Mouse (Mus musculus): ENCODE data around the gene Stt3a. TPM values are rescaled to one million over a fixed set of nuclear protein-coding genes. Genes with fewer than 3 reads are reported as not detected.
A peak's percentile ranks its signal among the peaks of the same experiment; 100 is the strongest.

Gene Stt3a
- 129 and 142 TPM in 2 replicates for polyA plus RNA-seq (2015; fragmentation: Nextera tagmentation; extraction: Ambion mirVana)

DNA sequence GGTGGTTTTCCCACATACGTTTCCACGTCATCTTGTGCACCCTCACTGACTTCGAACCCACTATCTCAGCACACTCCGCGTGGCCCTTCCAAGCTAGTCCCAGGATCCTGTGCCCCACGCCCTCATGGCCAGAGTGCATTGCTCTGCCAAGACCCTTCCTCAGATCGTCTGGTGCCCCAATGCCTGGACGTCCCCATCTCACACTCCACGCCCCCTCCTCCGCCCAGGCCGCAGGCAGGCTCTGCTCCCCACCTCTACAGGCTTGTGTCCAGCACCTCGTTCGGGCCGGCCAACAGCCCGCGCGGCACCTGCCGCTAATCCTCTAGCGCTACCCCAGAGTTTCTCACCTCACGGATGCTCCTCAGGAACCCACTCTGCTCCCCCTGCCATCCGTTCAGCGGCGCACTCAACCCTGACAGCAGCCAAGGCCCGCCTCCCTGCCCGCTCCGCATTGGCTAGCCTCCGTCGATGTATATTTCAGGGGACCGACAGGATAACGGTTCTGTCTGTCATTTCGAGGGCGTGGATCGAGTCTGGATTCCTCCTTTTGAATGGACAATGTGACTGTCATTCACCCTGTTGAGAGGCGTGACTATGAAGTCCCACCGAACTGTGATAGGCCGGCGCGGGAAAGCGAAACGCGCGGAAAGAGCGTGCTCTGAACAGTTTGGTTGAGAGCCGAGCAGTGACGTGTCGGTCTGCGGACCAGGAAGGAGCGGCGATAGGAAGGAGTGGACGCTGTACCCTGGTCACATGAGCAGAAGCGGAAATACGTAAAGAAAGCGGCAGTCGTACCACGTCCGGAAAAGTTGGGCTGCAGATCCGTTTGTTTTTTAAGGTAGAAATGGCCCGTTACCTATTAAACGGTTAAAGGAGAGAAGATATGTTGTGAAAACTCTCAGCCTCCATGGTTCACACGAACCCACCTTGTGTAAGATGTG, at the start of gene Stt3a:
Gene Stt3a, minus strand, starts transcription at position 477 of the 941 bp plus-strand sequence.
- WGBS: under 1% methylated on average over 60 of the region's 60 CpGs
- Histone ChIP-seq H3K9ac (peak within 1 kb of the TSS; percentile 92), H3K4me3 (peak within 1 kb of the TSS; percentile 95), H3K4me1 (replicated peaks) (peaks cover 17% of the 10 kb centered on the region), H3K9me3 (replicated peaks) (no peaks in the 10 kb centered on the region), H3K27me3 (no peaks in the 10 kb centered on the region), H3K36me3 (peaks cover 22% of the 10 kb centered on the region), H3K4me2 (peak within 1 kb of the TSS; percentile 84), H3K27ac (peak within 1 kb of the TSS; percentile 93)
- ATAC-seq (replicated peaks; ENCODE audit: insufficient number of reproducible peaks, insufficient read depth, low FRiP score, low read depth): peak; percentile 100

DNA sequence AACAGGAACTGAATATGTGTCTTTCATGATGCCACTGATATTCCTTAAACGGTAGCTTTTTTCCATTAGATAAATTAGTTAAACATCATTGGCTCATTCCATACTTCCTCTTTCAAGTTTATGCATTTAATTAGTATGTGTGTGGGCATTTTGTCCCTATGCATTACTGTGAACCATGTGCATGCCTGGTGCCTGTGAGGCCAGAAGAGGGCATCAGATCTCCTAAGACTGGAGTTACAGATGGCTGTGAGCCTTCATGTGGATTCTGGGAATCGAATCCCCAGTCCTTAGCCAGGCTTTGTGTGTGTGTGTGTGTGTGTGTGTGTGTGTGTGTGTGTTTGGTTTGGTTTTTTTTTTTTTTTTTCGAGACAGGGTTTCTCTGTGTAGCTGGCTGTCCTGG, 47.0 kb upstream of the Stt3a start:
- no peak for ATAC-seq (replicated peaks; ENCODE audit: insufficient number of reproducible peaks, insufficient read depth, low FRiP score, low read depth)
- Histone ChIP-seq H3K27me3 (no peaks in the 10 kb centered on the region), H3K27ac (no peak overlapping the region), H3K4me2 (no peak overlapping the region), H3K9me3 (replicated peaks) (no peaks in the 10 kb centered on the region), H3K36me3 (no peaks in the 10 kb centered on the region), H3K9ac (no peak overlapping the region), H3K4me3 (no peak overlapping the region), H3K4me1 (replicated peaks) (no peaks in the 10 kb centered on the region)
- WGBS: 59% methylated on average over 2 of the region's 3 CpGs

DNA sequence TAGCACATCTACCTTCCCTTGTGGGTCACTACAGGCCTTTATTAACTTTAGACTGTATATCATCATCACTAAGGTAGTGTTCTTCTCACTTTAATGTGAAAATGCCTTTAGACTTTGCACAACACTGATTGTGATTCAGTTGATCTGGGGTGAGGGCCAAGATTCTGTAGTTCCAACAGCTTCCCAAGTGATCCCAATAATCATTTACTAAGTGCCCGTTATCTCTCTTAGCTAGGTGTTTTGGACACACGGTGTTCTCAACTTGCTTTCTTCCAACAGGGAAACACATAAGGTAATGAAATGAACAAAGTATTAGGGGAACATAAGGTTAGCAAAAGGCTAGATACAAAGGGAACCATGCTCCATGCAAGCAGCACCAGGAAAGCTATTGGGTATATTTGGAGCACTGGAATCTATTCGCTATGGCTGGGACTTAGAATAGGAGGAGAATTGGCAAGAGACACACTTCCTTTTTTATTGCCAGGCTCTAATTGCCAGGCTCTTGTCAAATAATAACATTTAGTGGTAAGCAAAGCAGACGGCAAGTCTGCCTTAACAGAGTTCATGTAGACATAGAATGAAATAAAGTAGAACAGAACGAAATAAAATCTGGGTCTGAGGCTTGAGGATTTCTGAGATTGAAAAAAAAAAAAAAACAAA, 40.8 kb upstream of the Stt3a start:
- no peak overlapping the region for H3K9ac ChIP-seq
- WGBS: 71% methylated on average over 5 of the region's 5 CpGs
- no peak overlapping the region for H3K27ac ChIP-seq
- no peaks in the 10 kb centered on the region for H3K9me3 ChIP-seq (replicated peaks)
- no peak overlapping the region for H3K4me3 ChIP-seq
- H3K36me3 ChIP-seq: no peaks in the 10 kb centered on the region
- H3K4me2 ChIP-seq: no peak overlapping the region
- ATAC-seq (replicated peaks; ENCODE audit: insufficient number of reproducible peaks, insufficient read depth, low FRiP score, low read depth): no peak
- H3K27me3 ChIP-seq: no peaks in the 10 kb centered on the region
- H3K4me1 ChIP-seq (replicated peaks): no peaks in the 10 kb centered on the region

- no peaks in the 10 kb centered on the region for H3K4me1 ChIP-seq (replicated peaks)
- H3K9ac ChIP-seq: no peak overlapping the region
- H3K9me3 ChIP-seq (replicated peaks): no peaks in the 10 kb centered on the region
- H3K27ac ChIP-seq: no peak overlapping the region
- H3K4me3 ChIP-seq: no peak overlapping the region
- H3K27me3 ChIP-seq: no peaks in the 10 kb centered on the region
- no peaks in the 10 kb centered on the region for H3K36me3 ChIP-seq
- H3K4me2 ChIP-seq: no peak overlapping the region
- no peak; the same call in 1 of the 2 replicates for ATAC-seq (replicated peaks; ENCODE audit: insufficient number of reproducible peaks, insufficient read depth, low FRiP score, low read depth)
- 87% methylated on average over 3 of the region's 3 CpGs for WGBS
Observed at GRCm38 (mm10) chr9:36805256-36805975, 37.9 kb upstream of the Stt3a start.

DNA sequence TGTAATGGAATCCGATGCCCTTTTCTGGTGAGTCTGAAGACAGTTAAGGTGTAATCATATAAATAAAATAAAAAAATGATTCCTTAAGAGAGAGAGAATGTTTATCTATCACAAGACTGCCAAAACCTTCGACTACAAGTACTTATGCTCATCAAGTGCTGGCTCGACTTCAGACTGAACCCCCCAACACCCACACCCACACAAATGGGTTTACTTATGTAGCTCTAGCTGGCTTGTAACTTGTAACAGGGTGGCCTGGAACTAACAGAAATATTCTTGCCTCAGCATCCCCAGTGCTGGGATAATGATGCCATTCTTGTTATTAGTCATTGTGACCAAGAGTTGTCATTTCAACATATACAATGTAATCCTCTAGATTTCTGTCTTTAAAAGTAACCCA, 36.4 kb upstream of the Stt3a start:
- H3K9ac ChIP-seq: no peak overlapping the region
- 77% methylated on average over 3 of the region's 3 CpGs for WGBS
- no peaks in the 10 kb centered on the region for H3K36me3 ChIP-seq
- H3K9me3 ChIP-seq (replicated peaks): no peaks in the 10 kb centered on the region
- no peak overlapping the region for H3K4me2 ChIP-seq
- no peak for ATAC-seq (replicated peaks; ENCODE audit: insufficient number of reproducible peaks, insufficient read depth, low FRiP score, low read depth)
- no peak overlapping the region for H3K4me3 ChIP-seq
- no peak overlapping the region for H3K27ac ChIP-seq
- H3K4me1 ChIP-seq (replicated peaks): no peaks in the 10 kb centered on the region
- H3K27me3 ChIP-seq: no peaks in the 10 kb centered on the region

DNA sequence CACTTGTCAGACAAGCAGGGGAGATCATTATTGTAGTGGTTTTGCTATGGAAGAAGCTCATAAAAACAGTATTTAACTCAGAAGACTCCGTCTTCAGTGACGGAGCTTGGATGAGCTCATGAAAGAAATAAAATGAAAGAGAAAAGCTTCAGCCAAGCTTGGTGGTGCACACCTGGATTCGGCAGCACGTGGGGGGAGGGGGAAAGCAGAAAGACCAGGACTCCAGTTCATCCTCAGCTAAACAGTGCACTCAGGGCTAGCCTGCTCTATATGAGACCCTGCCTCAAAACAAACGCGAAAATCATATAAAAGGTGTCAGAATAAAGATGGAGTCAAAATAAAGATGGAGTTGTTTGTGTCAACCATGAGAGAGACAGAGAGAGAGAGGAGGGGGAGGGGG, 35.9 kb upstream of the Stt3a start:
- ATAC-seq (replicated peaks; ENCODE audit: insufficient number of reproducible peaks, insufficient read depth, low FRiP score, low read depth): no peak
- H3K27ac ChIP-seq: no peak overlapping the region
- 66% methylated on average over 6 of the region's 6 CpGs for WGBS
- no peaks in the 10 kb centered on the region for H3K36me3 ChIP-seq
- H3K4me2 ChIP-seq: no peak overlapping the region
- no peaks in the 10 kb centered on the region for H3K4me1 ChIP-seq (replicated peaks)
- H3K4me3 ChIP-seq: no peak overlapping the region
- H3K9ac ChIP-seq: no peak overlapping the region
- H3K27me3 ChIP-seq: no peaks in the 10 kb centered on the region
- H3K9me3 ChIP-seq (replicated peaks): no peaks in the 10 kb centered on the region

DNA sequence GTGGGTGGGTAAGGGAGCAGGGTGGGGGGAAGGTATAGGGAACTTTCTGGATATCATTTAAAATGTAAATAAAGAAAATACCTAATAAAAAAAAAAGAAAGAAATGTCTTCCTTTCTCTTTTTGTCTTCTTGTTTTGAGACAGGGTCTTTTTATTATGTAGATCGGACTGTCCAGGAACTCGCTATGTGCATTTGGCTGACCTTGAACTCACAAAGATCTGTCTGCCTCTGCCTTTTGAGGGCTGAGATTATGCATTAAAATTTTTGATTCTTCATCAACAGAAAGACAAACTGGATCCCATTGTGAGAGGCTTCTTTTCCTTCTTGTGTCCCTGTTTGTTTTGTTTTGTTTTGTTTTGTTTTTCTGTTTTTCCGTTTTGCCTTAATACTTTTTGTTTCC, 35.5 kb upstream of the Stt3a start:
- no peaks in the 10 kb centered on the region for H3K36me3 ChIP-seq
- no peaks in the 10 kb centered on the region for H3K27me3 ChIP-seq
- H3K9ac ChIP-seq: no peak overlapping the region
- no peak overlapping the region for H3K27ac ChIP-seq
- H3K9me3 ChIP-seq (replicated peaks): no peaks in the 10 kb centered on the region
- H3K4me1 ChIP-seq (replicated peaks): no peaks in the 10 kb centered on the region
- H3K4me2 ChIP-seq: no peak overlapping the region
- 73% methylated on average over 3 of the region's 3 CpGs for WGBS
- H3K4me3 ChIP-seq: no peak overlapping the region
- no peak for ATAC-seq (replicated peaks; ENCODE audit: insufficient number of reproducible peaks, insufficient read depth, low FRiP score, low read depth)

DNA sequence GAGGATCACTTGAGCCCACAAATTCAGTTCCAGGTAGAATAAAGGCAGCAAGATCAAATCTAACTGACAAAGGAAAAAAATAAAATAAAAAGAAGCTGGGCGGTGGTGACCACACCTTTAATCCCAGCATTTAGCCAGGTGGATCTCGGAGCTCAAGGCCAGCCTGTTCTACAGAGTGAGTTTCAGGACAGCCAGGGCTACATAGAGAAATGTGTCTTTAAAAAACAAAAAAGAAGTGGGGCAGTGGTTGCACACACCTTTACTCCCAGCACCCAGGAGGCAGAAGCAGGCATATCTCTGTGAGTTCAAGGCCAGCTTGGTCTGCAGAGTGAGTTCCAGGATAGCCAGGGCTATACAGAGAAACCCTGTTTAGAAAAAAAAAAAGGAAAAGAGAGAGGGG, 34.5 kb upstream of the Stt3a start:
- H3K4me3 ChIP-seq: no peak overlapping the region
- no peak overlapping the region for H3K4me2 ChIP-seq
- no peaks in the 10 kb centered on the region for H3K4me1 ChIP-seq (replicated peaks)
- H3K36me3 ChIP-seq: no peaks in the 10 kb centered on the region
- no peak overlapping the region for H3K9ac ChIP-seq
- no peak overlapping the region for H3K27ac ChIP-seq
- 64% methylated on average over 2 of the region's 2 CpGs for WGBS
- no peaks in the 10 kb centered on the region for H3K9me3 ChIP-seq (replicated peaks)
- no peaks in the 10 kb centered on the region for H3K27me3 ChIP-seq
- ATAC-seq (replicated peaks; ENCODE audit: insufficient number of reproducible peaks, insufficient read depth, low FRiP score, low read depth): no peak

DNA sequence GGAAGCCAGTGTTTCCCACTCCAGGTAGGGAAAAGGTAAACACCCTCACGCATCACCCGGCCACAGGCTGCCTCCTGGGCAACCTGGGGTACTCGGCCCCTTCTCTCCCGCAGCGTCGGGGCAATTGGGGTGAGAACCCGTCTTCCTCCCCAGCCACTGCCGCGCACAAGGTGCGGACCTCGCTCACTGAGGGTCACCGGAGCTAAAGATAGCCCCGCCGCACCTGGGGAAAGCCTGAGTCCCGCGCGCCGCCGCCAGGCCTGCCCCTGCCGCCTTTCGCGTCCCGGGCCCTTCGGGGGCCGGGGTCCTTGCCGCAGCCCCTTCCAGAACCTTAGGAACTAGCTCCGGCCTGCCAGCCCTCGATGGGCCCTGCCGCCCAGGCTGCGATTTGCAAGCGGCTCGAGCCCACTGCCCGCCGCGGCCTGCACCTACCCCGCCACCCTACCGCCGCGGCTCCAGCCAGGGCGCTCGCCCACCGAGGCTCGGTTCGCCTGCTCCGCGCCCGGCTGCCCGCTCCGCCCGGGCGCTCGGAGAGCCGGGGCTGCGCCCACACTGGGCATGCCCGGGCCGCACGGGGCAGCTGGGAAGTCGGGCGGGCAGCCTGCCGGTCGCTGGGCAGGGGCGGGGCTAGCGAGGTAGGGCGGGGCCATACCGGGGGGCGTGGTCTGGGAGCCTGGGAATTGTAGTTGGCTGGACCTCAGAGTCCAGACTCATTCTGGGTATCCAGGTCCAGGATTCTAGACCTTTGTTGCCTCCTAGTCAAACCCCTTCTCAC, 29.5 kb upstream of the Stt3a start, which contains the start of gene Ei24:
Gene Ei24, minus strand, starts transcription at position 613 of the 775 bp plus-strand sequence.
- Histone ChIP-seq H3K9ac (peak within 1 kb of the TSS; percentile 97), H3K4me1 (replicated peaks) (peaks cover 16% of the 10 kb centered on the region), H3K4me2 (peak within 1 kb of the TSS; percentile 72), H3K27ac (peak within 1 kb of the TSS; percentile 70), H3K4me3 (peak within 1 kb of the TSS; percentile 93), H3K27me3 (no peaks in the 10 kb centered on the region), H3K9me3 (replicated peaks) (no peaks in the 10 kb centered on the region), H3K36me3 (peaks cover 4% of the 10 kb centered on the region; the same call in 1 of the 2 replicates)
- WGBS: under 1% methylated on average over 66 of the region's 66 CpGs
- ATAC-seq (replicated peaks; ENCODE audit: insufficient number of reproducible peaks, insufficient read depth, low FRiP score, low read depth): peak; percentile 98

- no peaks in the 10 kb centered on the region for H3K27me3 ChIP-seq
- H3K4me1 ChIP-seq (replicated peaks): peaks cover 16% of the 10 kb centered on the region
- no peaks in the 10 kb centered on the region for H3K9me3 ChIP-seq (replicated peaks)
- H3K36me3 ChIP-seq: peaks cover 12% of the 10 kb centered on the region
- H3K4me3 ChIP-seq: peak overlapping the region; percentile 93
- H3K4me2 ChIP-seq: peak overlapping the region; percentile 72
- H3K9ac ChIP-seq: peak overlapping the region; percentile 97
- no peak for ATAC-seq (replicated peaks; ENCODE audit: insufficient number of reproducible peaks, insufficient read depth, low FRiP score, low read depth)
- WGBS: 19% methylated on average over 5 of the region's 5 CpGs
- H3K27ac ChIP-seq: no peak overlapping the region
Observed at GRCm38 (mm10) chr9:36796224-36796623, 28.7 kb upstream of the Stt3a start.
